8 mouse cellular contexts compared by ENCODE assay signal in the genomic region with DNA sequence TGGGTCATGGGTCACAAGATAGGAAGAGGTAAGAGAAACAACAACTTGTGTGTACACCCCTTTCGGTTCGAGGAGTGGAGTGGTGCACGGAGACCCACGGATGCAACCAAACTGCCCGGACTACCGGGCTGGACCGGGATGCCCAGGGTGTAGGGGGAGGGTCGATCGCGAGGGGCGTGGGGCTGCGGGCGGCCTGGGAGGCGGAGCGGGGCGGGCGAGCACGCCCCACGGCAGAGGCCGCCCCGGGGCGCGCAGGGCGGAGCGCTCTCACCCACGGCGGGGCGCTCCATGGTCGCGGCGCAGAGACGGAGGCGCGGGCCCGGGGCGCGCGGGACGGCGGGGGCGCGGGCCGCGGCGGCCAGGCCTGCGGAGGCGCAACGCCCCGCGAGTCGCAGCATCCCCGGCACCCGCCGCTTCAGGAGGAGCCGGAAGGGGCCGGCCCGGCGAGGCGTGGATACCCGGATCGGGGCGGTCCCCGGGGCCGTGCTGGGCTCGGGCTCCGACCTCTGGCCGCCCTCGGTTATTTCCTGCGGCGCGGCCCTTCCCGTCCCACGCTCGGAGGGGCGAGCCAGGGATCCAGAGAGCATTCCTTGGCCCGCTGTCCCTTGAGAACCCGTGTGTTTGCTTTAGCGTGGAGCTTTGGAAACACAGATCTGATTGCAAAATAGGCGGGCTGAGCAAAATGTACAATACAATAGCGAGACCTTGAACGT. TPM values are rescaled to one million over a fixed set of nuclear protein-coding genes. Genes with fewer than 3 reads are reported as not detected.
DNase-seq lines count a peak whose midpoint lies in the region; ATAC-seq and TF ChIP-seq lines count a peak whose summit lies in the region.

No protein-coding gene starts in this region.

- H3K36me3 ChIP-seq in limb, embryonic 15.5 days, result no peaks in the 10 kb centered on the region
- no peaks in the 10 kb centered on the region for H3K36me3 ChIP-seq in midbrain, postnatal 0 days (ENCODE audit: insufficient read depth, low read length)

- peak overlapping the region; percentile 99 for H3K4me3 ChIP-seq in bone marrow, adult 2 months (replicated peaks; ENCODE audit: control insufficient read depth, low read depth, low read length)
- peak overlapping the region; percentile 66 for H3K4me3 ChIP-seq in embryonic fibroblast, embryonic 13.5 days (ENCODE audit: insufficient read depth, low read length)
- peak overlapping the region; percentile 71 for H3K4me3 ChIP-seq in limb, embryonic 15.5 days
- H3K4me3 ChIP-seq in midbrain, postnatal 0 days (ENCODE audit: low read depth, low read length), result peak overlapping the region; percentile 68

- peak; percentile 93 for ATAC-seq in limb, embryonic 15.5 days (ENCODE audit: insufficient number of reproducible peaks, low FRiP score, low TSS enrichment, low read depth)
- ATAC-seq in midbrain, postnatal 0 days (ENCODE audit: low FRiP score), result peak; percentile 92

- H3K4me2 ChIP-seq in limb, embryonic 15.5 days, result peak overlapping the region; percentile 56
- peak overlapping the region; percentile 75 for H3K4me2 ChIP-seq in midbrain, postnatal 0 days (ENCODE audit: low read depth, low read length, poor library complexity, severe bottlenecking)

- peak; percentile 88 for DNase-seq in 3T3-L1 (ENCODE audit: low read depth, low spot score)
- peak; percentile 92 for DNase-seq in heart, adult 8-10 months (ENCODE audit: low spot score)
- peak; percentile 88 for DNase-seq in kidney, adult 9 months
- peak; percentile 79 for DNase-seq in midbrain, postnatal 0 days (ENCODE audit: low spot score)
- DNase-seq in spleen, postnatal 10 days (ENCODE audit: low spot score in 2 of 2), result peak; percentile 72 to 82

- TF ChIP-seq CTCF in bone marrow, adult 2 months (IDR thresholded peaks at IDR 0.05; ENCODE audit: control insufficient read depth, insufficient read depth, low read length), result no peak
- TF ChIP-seq CTCF in embryonic fibroblast, embryonic 13.5 days (IDR thresholded peaks at IDR 0.05; ENCODE audit: borderline replicate concordance, insufficient read depth, low read length), result no peak
- TF ChIP-seq CTCF in midbrain, postnatal 0 days (IDR thresholded peaks at IDR 0.05), result no peak; the same call in 1 of the 2 replicates

- 1% methylated on average over 78 of the region's 81 CpGs for WGBS in bone marrow, adult 2 months
- WGBS in limb, embryonic 15.5 days, result under 1% methylated on average over 61 of the region's 81 CpGs
- under 1% methylated on average over 67 of the region's 81 CpGs for WGBS in midbrain, postnatal 0 days

- H3K9me3 ChIP-seq in limb, embryonic 15.5 days, result no peaks in the 10 kb centered on the region
- H3K9me3 ChIP-seq in midbrain, postnatal 0 days (ENCODE audit: low read length), result no peaks in the 10 kb centered on the region

- no peaks in the 10 kb centered on the region for H3K27me3 ChIP-seq in limb, embryonic 15.5 days
- H3K27me3 ChIP-seq in midbrain, postnatal 0 days (ENCODE audit: insufficient read depth, low read length), result no peaks in the 10 kb centered on the region

- TF ChIP-seq POLR2A in bone marrow, adult 2 months (IDR thresholded peaks at IDR 0.05; ENCODE audit: borderline replicate concordance, control insufficient read depth, low read depth, low read length), result peak; percentile 61; the same call in 1 of the 2 replicates
- TF ChIP-seq POLR2A in embryonic fibroblast, embryonic 13.5 days (IDR thresholded peaks at IDR 0.05; ENCODE audit: low read depth, low read length), result peak; percentile 85

- H3K27ac ChIP-seq in bone marrow, adult 2 months (ENCODE audit: control insufficient read depth, insufficient read depth, low read depth, low read length, poor library complexity), result peak overlapping the region; percentile 88
- H3K27ac ChIP-seq in embryonic fibroblast, embryonic 13.5 days (ENCODE audit: insufficient read depth, low read length), result peak overlapping the region; percentile 84
- peak overlapping the region; percentile 96 for H3K27ac ChIP-seq in limb, embryonic 15.5 days
- peak overlapping the region; percentile 79 for H3K27ac ChIP-seq in midbrain, postnatal 0 days (ENCODE audit: low read depth, low read length)

- peaks cover 1% of the 10 kb centered on the region for H3K4me1 ChIP-seq in bone marrow, adult 2 months (ENCODE audit: control insufficient read depth, insufficient read depth, low read length)
- peaks cover 8% of the 10 kb centered on the region for H3K4me1 ChIP-seq in embryonic fibroblast, embryonic 13.5 days (ENCODE audit: control insufficient read depth, insufficient read depth, low read length)
- H3K4me1 ChIP-seq in limb, embryonic 15.5 days, result peaks cover 18% of the 10 kb centered on the region
- H3K4me1 ChIP-seq in midbrain, postnatal 0 days (ENCODE audit: insufficient read depth, low read length), result peaks cover 9% of the 10 kb centered on the region; the same call in 1 of the 2 replicates

- peak overlapping the region; percentile 65 for H3K9ac ChIP-seq in limb, embryonic 15.5 days
- H3K9ac ChIP-seq in midbrain, postnatal 0 days (replicated peaks; ENCODE audit: low read length, poor library complexity, severe bottlenecking), result peak overlapping the region; percentile 85

RNA-seq across cellular contexts. Expression of a gene that starts 10.9 kb away (rescaled TPM):
- 35.8 and 64.2 TPM in 2 replicates for polyA plus RNA-seq in bone marrow, adult 2 months (2011; ENCODE audit: insufficient read depth, insufficient read length, low replicate concordance, missing spikeins)
- polyA plus RNA-seq in embryonic fibroblast, embryonic 13.5 days (2011; ENCODE audit: insufficient read length, low read depth, missing spikeins), result 18.9 and 19.0 TPM in 2 replicates
- total RNA-seq in heart, adult 8-10 months (2022), result 10 to 100 TPM; 58.9 to 68.6 (median 63.2) TPM
- 13.7 and 14.0 TPM in 2 replicates for polyA plus RNA-seq in limb, embryonic 15.5 days (2015; fragmentation: Nextera tagmentation; extraction: Ambion mirVana)
- 81.3 and 95.7 TPM in 2 replicates for total RNA-seq in midbrain, postnatal 0 days (2014; rRNA removed)
- 70.5 and 73.2 TPM in 2 replicates for polyA plus RNA-seq in midbrain, postnatal 0 days (2015; fragmentation: Nextera tagmentation; extraction: Ambion mirVana)

Comparison
In these comparisons a context has a peak if more than half of its experiments do, and no peak if none do; other contexts are left out.
1. Peak in every context shown above with its lines: DNase-seq, ATAC-seq, H3K4me3 ChIP-seq and H3K27ac ChIP-seq.